Mouse (Mus musculus) small intestine, adult 2 months (tissue): ENCODE measurements at regions not wholly inside any gene's neighbourhood (a gene's known extent, or its start where the extent isn't known, plus 50 kb on each side); places are given as distances from the start of the nearest gene placed in this dataset.

Experiments used
- CTCF ChIP-seq: fragments of 200-500 bp; IDR thresholded peaks from 2 replicates; pipeline ENCODE4 v1.5.1; 2012; ENCODE audit warnings: low read depth, mild to moderate bottlenecking, control low read depth, inconsistent platforms, low read length, moderate library complexity, mixed read lengths; ENCODE audit not compliant: insufficient replicate concordance, insufficient read length; ENCODE audit errors: extremely low read depth
- POLR2A ChIP-seq: fragments of 200-500 bp; IDR thresholded peaks from 2 replicates; pipeline ENCODE4 v1.6.1; 2012; ENCODE audit warnings: low read depth, mild to moderate bottlenecking, control low read depth, inconsistent platforms, low read length, moderate library complexity

DNA sequence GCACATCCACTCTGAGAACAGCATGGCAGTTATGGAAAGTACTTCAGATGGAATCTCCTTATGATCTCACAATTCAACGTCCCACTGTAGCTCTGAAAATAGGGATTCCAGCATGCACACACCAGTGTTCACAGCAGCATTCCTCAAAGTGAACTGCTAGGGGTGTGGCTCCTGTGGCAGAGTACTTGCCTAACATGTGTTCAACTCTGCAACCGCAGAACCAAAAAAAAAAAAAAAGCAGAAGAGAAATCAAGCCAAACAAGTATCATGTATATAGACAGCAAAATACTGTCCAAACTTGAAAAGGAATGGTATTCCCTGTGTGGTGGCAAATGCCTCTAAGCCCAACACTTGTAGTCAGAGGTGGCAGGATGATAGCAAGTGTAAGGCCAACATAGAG lies 77.0 kb downstream of the Qdpr start:
- TF ChIP-seq CTCF (no peak), POLR2A (no peak)
